Mouse (Mus musculus): ENCODE measurements around the gene Cd209a. TPM values are rescaled to one million over a fixed set of nuclear protein-coding genes. Genes with fewer than 3 reads are reported as not detected.
A peak's percentile ranks its signal among the peaks of the same experiment; 100 is the strongest.
"Not testable (repeated sequence)": the region's sequence is repeated elsewhere in the genome, so short reads cannot be mapped to it uniquely, and the experiment has no call there.

Cd209a gene
- total RNA-seq (2015): 87.1 and 93.3 TPM in 2 replicates
- 80.2 and 95.6 TPM in 2 replicates for total RNA-seq (2017)

DNA sequence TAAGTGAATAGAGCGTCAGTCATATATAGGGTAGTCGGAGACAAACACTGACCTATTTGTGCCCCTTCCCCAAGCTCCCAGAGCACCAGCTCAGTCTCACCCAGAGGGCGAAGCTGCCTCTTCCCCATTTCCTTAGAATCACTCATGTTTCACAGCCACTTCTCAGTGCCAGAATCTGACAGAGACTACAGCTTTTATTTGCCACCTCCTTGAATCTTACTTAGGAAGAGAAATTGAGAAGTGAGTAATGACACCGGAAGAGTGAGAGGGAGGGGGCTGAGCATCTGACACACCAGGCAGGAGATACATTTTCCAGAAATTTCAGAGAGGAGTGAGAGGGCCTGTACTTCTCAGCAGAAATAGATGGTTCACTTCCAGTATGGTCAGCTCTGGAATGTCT, at the start of gene Cd209a:
Cd209a (minus strand) TSS at position 224 of the 400 bp plus-strand sequence.
- peak; percentile 57; the same call in 1 of the 2 replicates for ATAC-seq (ENCODE audit: poor library complexity, severe bottlenecking)

DNA sequence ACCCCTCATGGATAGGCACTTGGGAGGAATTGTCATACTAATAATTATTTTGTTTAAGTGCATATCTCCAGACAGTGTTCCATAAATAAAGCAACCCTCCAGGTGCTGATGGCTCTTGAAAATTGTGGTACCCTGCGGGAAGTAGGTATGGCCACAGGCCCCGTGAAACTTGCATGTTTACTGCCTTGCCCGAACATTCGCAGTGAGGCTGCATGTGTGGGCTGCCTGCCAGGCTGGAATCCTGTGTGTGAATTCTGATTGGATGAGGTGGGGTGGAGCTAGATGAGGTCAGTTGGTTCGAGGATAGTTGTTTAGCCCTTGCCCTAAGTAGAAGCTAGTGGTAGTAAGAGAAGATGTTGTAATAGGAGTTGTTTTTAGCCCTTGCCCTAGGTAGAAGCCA, 19.9 kb upstream of the Cd209a start:
- ATAC-seq (ENCODE audit: poor library complexity, severe bottlenecking): not testable (repeated sequence)

DNA sequence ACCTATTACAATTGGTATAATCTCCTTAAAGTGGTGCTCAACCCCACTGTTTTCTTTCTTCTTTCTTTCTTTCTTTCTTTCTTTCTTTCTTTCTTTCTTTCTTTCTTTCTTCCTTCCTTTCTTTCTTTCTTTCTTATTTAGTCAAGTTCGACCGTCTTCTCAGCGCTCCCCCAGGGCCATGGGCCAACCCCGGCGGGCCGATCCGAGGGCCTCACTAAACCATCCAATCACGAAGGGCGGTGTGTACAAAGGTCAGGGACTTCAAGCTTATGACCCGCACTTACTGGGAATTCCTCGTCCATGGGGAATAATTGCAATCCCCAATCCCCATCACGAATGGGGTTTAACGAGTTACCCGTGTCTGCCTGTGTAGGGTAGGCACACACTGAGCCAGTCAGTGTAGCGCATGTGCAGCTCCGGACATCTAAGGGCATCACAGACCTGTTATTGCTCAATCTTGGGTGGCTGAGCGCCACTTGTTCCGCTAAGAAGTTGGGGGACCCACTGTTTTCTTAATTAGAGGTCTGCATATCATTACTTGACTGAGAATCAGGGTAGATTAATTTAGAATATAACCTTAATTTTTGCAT, 5.6 kb upstream of the Cd209a start:
- ATAC-seq (ENCODE audit: poor library complexity, severe bottlenecking): peak; percentile 96

DNA sequence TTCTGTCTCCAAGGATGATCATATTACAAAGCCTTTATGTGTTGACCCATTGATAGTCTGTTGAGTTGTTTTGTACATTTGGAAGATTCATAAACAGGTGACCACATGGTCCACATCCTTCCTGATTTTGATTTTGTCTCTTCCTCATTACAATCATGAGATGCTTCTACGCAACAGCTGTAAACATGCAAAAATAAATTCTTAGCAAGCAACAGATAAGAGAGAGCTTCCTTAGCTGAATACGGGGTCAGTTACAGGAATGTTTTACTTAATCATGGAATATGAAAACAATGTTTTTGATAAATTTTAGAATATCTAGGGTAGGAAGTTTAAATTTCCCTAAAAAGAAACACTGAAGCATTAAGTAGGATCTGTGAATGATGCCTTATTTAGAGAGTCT, 11.8 kb downstream of the Cd209a start:
- ATAC-seq (ENCODE audit: poor library complexity, severe bottlenecking): no peak

DNA sequence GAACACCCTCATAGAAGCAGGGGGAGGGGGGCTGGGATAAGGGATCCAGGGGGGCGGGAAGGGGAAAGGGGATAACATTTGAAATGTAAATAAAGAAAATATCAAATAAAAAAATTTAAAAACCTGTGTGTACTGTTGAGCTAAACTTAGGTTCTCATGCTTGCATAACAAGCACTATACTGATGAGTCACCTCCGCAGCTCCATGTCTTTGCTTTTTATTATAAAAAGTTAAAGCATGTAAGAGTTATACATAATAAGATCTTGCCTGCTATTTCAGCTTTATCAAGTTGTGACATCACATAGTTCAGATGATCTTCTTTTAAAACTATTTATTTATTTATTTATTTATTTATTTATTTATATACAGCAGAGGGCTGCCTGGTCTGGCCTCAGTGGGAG, 13.2 kb downstream of the Cd209a start:
- no peak for ATAC-seq (ENCODE audit: poor library complexity, severe bottlenecking)

DNA sequence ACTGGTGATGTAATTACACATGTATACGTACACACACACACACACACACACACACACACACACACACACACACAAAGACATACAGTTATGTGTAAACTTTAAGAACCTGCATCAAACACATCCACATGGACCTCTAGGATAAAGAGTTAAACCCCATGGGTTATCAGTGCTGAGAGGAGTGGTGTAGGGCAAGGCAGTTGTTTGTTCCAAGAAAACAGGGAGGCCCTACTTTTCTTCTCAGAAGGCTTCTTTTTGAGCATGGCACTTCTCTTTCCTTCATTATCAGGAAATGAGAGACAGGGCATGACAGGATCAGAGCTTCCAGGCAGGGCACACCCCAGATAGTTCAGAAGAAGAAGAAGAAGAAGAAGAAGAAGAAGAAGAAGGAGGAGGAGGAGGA, 14.7 kb downstream of the Cd209a start:
- no peak for ATAC-seq (ENCODE audit: poor library complexity, severe bottlenecking)

DNA sequence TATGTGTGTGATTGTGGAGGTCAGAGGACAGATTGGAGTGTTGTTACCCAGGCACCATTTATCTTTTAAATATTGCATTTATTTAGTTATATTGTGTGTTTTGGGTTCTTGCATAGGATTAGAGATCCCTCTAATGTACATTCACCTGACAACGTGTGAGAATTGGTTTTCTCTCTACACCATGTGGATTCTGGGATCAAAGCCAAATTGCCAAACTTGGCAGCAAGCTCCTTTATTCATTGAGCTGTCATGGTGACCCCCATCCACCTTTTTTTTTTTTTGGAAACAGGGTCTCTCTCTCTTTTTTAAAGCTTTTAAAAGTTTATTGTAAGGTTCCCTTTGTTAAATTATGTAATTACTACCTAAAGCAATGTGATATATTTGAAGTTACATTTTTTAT, 27.7 kb downstream of the Cd209a start:
- ATAC-seq (ENCODE audit: poor library complexity, severe bottlenecking): no peak

DNA sequence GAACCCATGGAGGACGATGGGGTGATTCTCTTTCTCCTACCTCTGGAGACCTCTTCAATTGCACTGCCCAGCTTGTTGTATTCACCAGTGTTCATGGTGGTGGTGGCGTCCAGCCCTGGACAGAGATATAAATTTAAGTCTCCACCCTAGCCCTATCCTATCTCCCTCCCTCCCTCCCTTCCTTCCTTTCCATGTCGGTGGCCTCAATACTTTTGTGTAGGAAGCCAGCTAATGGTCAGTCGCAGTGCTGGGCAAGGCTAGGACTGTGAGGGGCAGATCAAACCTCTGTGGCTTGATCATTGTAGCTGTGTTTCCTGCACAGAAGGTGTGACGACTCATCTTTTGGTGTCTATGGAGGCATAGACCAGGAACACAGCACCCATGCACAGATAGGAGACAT, 28.2 kb downstream of the Cd209a start, which contains the start of gene Clec4g:
Clec4g (minus strand) TSS at position 101 of the 400 bp plus-strand sequence.
- ATAC-seq (ENCODE audit: poor library complexity, severe bottlenecking): no peak

DNA sequence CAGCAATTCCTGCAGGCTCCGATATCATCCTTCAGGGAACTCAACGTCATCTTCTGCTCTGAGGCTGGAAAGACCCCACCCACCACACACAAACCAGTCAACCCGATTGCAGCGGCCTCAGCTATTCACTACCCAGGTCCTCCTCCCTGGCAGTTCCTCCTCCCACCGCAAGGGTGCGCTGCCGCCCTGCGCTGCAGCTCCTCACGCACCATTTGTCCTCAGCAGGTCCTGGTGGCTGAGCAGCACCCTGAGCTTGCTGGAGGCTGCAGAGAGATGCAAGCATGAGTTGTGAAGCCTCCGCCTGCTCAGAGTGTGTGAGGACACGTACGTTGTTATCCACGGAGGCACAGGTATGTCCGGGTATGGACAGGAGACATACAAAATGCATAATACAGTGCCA, 30.2 kb downstream of the Cd209a start:
- ATAC-seq (ENCODE audit: poor library complexity, severe bottlenecking): peak; percentile 100

DNA sequence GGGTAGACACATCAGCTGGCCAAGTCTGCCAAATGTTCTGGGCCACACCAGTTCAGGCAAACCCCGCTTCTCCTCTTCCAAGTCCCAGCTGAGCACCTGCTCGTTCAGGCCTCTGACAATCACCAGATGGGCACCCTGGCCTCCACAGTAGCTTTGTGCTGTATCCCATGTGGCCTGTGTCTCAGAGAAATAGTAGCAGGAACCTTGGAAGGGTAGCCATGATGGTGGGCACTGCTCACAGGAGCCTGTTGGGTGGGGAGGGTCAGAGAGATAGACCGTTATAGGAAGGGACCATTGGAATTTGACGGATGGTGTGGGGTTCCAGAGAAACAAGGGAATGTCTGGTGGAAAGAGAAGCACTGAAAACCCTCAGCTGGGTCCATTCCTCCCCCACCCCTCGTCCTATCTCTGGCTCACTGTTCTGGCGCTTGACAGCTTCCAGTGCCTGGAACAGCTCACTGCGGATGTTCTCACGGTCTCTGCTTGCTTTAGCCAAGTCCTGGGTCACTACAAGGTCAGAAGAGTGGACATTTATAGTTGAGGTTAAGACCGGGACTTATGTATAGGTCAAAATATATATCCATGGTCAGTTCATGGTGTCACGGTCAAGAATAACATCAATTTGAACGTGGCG, 31.3 kb downstream of the Cd209a start:
- no peak for ATAC-seq (ENCODE audit: poor library complexity, severe bottlenecking)

DNA sequence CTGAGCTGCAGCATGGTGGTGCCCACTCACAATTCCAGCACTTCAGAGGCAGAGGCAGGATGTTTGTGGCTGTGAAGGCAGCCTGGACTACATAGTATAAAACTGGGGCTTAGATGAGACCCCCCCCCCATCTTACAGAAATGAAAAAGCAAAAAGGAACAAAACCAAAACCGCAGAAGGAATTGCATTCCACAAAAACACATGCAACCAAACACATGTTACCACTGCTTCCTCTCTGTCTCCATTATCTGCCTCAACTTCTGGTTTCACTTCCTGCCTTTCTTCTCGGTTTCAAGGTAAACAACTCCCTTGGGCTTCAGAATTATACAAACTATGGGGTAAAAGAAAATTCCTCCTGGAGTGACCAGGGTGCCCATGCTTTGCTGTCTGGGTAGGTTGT, 37.1 kb downstream of the Cd209a start:
- ATAC-seq (ENCODE audit: poor library complexity, severe bottlenecking): peak; percentile 88

DNA sequence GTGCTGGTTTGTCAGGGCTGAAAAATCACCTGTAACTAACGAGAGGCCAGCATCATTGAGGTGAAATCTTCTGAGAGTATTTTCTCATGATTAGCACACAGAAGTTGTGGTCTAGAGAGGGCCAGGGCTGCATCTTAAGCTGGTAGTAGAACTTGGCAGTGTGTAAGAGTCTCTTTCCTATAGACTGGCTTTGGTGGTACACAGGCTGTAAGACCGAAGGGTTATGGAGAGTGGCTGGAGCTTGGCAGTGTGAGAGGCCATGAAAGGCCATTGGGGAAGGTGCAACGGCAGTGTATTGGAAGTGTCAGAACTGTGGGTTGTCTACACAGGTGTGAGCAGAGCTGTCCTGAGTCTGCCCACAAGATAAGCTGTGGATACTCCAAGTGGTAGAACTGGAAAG, 38.5 kb downstream of the Cd209a start:
- ATAC-seq (ENCODE audit: poor library complexity, severe bottlenecking): no peak

DNA sequence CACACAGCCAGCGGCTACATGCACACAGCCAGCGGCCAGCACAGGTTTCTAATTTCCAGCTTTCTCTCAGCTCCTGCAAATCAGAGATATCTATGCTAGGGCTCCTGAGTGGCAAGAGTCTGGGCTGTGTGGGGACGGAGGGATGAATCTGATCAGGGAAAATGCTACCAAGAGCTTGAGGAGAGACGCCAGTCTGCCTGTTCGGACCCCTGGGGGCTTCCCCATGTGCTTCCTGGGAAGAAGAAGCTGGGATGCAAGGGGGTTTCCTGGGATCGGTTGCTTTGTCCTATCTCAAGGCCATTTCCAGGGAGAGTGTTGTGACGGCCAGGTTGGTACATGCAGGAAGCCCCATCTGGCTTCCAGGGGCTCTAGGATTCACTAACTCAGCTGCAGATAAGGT, 41.2 kb downstream of the Cd209a start:
- ATAC-seq (ENCODE audit: poor library complexity, severe bottlenecking): no peak

DNA sequence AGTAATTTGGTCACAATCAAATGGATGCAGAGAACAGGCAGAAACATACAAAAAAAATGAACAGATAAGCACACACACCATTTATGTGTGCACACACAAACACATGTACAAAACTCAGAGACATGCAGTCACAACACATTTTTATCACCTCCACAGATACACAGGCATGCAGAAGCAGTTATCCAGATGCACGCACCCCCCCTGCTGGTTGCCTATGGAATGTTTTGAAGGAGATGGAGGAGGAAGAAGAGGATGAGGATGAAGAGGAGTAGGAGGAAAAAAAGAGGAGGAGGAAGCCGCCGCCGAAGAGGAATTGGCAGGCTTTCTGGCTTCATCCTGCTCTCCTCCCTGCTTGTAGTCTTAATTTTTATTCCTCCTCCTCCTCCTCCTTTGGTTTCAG, 43.1 kb downstream of the Cd209a start:
- peak; percentile 57; the same call in 1 of the 2 replicates for ATAC-seq (ENCODE audit: poor library complexity, severe bottlenecking)

DNA sequence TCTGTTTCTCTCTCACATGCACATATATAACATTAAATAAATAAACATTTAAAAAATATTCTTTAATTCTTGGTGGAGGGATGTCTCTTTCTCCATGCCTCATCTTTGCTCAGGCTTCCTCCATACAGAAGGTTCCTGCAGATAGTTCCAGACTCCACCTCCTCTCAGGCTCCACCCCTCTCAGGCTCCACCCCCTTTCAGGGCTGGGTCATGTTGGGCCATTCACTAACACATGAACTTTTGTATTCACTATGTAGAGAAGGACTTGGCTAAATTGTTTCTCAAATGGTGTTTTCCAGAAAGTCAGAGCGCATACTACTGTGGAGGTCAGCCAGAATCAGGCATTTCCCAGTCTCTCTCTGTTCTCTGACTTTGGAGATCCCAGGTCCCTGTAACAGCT, 47.3 kb downstream of the Cd209a start:
- ATAC-seq (ENCODE audit: poor library complexity, severe bottlenecking): no peak

DNA sequence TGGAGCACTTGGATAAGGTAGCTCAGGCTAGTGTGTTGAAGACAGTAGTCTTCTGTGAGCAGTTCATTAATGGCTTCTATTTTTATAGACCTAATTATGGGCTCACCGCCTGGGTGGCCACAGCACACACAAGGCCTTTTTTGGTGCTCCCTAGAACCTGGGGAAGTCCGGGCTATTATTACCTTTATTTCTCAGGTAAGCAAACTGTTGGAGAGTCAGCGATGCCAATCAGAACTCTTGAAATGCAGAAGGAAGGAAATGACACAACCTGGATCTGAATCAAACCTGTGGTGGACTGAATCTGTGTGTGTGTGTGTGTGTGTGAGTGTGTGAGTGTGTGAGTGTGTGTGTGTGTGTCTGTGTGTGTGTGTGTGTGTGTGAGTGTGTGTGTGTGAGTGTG, 54.7 kb downstream of the Cd209a start, which contains the start of gene Fcer2a:
Fcer2a (minus strand) TSS at position 55 of the 400 bp plus-strand sequence.
- ATAC-seq (ENCODE audit: poor library complexity, severe bottlenecking): no peak

Other genes starting within 250 kb of the Cd209a start
- 20.1 and 22.7 TPM in 2 replicates for gene Mcoln1, start 248.5 kb downstream of the Cd209a start, total RNA-seq (2015)
- 32.9 and 42.3 TPM in 2 replicates for gene Mcoln1, start 248.5 kb downstream of the Cd209a start, total RNA-seq (2017)
- 9.5 and 13.9 TPM in 2 replicates for gene Pnpla6, start 233.6 kb downstream of the Cd209a start, total RNA-seq (2015)
- gene Pnpla6, start 233.6 kb downstream of the Cd209a start, total RNA-seq (2017): 9.2 and 15.6 TPM in 2 replicates
- not detected in 2 replicates for gene C330021F23Rik, start 181.0 kb downstream of the Cd209a start, total RNA-seq (2015)
- not detected in 2 replicates for gene C330021F23Rik, start 181.0 kb downstream of the Cd209a start, total RNA-seq (2017)
- gene Camsap3, start 161.7 kb downstream of the Cd209a start, total RNA-seq (2015): 0.05 and 0.45 TPM in 2 replicates
- gene Camsap3, start 161.7 kb downstream of the Cd209a start, total RNA-seq (2017): 0.08 TPM in 1 of 2 replicates, not detected in the other
- gene Xab2, start 127.7 kb downstream of the Cd209a start, total RNA-seq (2015): 13.2 and 17.4 TPM in 2 replicates
- gene Xab2, start 127.7 kb downstream of the Cd209a start, total RNA-seq (2017): 43.0 and 44.1 TPM in 2 replicates
- 145 and 169 TPM in 2 replicates for gene Pet100, start 127.4 kb downstream of the Cd209a start, total RNA-seq (2015)
- gene Pet100, start 127.4 kb downstream of the Cd209a start, total RNA-seq (2017): 244 and 284 TPM in 2 replicates
- gene Pcp2, start 123.4 kb downstream of the Cd209a start, total RNA-seq (2015): not detected in 2 replicates
- gene Pcp2, start 123.4 kb downstream of the Cd209a start, total RNA-seq (2017): not detected in 2 replicates
- 160 and 188 TPM in 2 replicates for gene Stxbp2, start 118.0 kb downstream of the Cd209a start, total RNA-seq (2015)
- gene Stxbp2, start 118.0 kb downstream of the Cd209a start, total RNA-seq (2017): 148 and 205 TPM in 2 replicates
- 0.22 TPM in 1 of 2 replicates, not detected in the other for gene Retn, start 93.2 kb downstream of the Cd209a start, total RNA-seq (2015)
- 0.45 and 0.59 TPM in 2 replicates for gene Retn, start 93.2 kb downstream of the Cd209a start, total RNA-seq (2017)
- 240 and 256 TPM in 2 replicates for gene Mcemp1, start 83.2 kb downstream of the Cd209a start, total RNA-seq (2015)
- gene Mcemp1, start 83.2 kb downstream of the Cd209a start, total RNA-seq (2017): 223 and 233 TPM in 2 replicates
- gene Fcor, start 76.6 kb downstream of the Cd209a start, total RNA-seq (2015): 14.4 and 15.0 TPM in 2 replicates
- gene Fcor, start 76.6 kb downstream of the Cd209a start, total RNA-seq (2017): 6.3 and 22.9 TPM in 2 replicates
- 19.8 and 24.6 TPM in 2 replicates for gene Trappc5, start 72.7 kb downstream of the Cd209a start, total RNA-seq (2015)
- 38.7 and 40.6 TPM in 2 replicates for gene Trappc5, start 72.7 kb downstream of the Cd209a start, total RNA-seq (2017)
- gene Fcer2a, start 54.8 kb downstream of the Cd209a start, total RNA-seq (2015): 0.13 and 0.41 TPM in 2 replicates
- 0.33 TPM in 1 of 2 replicates, not detected in the other for gene Fcer2a, start 54.8 kb downstream of the Cd209a start, total RNA-seq (2017)
- gene Clec4g, start 28.3 kb downstream of the Cd209a start, total RNA-seq (2015): 0.55 and 1.3 TPM in 2 replicates
- 0.33 and 1.2 TPM in 2 replicates for gene Clec4g, start 28.3 kb downstream of the Cd209a start, total RNA-seq (2017)
- 0.31 and 0.48 TPM in 2 replicates for gene Cd209e, start 105.3 kb upstream of the Cd209a start, total RNA-seq (2015)
- gene Cd209e, start 105.3 kb upstream of the Cd209a start, total RNA-seq (2017): 0.55 and 1.6 TPM in 2 replicates
- gene Cd209d, start 129.6 kb upstream of the Cd209a start, total RNA-seq (2015): 7.5 and 15.3 TPM in 2 replicates
- gene Cd209d, start 129.6 kb upstream of the Cd209a start, total RNA-seq (2017): 4.8 and 5.9 TPM in 2 replicates
- gene Cd209b, start 177.9 kb upstream of the Cd209a start, total RNA-seq (2015): 0.48 and 0.80 TPM in 2 replicates
- 0.51 TPM in 1 of 2 replicates, not detected in the other for gene Cd209b, start 177.9 kb upstream of the Cd209a start, total RNA-seq (2017)
- gene Cd209c, start 205.8 kb upstream of the Cd209a start, total RNA-seq (2015): 0.78 and 1.3 TPM in 2 replicates
- 0.70 and 3.7 TPM in 2 replicates for gene Cd209c, start 205.8 kb upstream of the Cd209a start, total RNA-seq (2017)